Mouse (Mus musculus) kidney, adult 2 months (tissue): ENCODE measurements at regions not wholly inside any gene's neighbourhood (a gene's known extent, or its start where the extent isn't known, plus 50 kb on each side); places are given as distances from the start of the nearest gene placed in this dataset.

Source experiments
- CTCF ChIP-seq: fragments of 200-500 bp; conservative IDR thresholded peaks from 2 replicates; pipeline ENCODE4 v1.5.1; 2011; ENCODE audit warnings: low read depth, mild to moderate bottlenecking, control low read depth, low read length, moderate library complexity, mixed read lengths; ENCODE audit not compliant: insufficient read depth, insufficient read length
- POLR2A ChIP-seq: fragments of 200-500 bp; IDR thresholded peaks from one replicate; pipeline ENCODE4 v1.6.1; 2011; ENCODE audit warnings: low read depth, low read length, control low read depth

DNA sequence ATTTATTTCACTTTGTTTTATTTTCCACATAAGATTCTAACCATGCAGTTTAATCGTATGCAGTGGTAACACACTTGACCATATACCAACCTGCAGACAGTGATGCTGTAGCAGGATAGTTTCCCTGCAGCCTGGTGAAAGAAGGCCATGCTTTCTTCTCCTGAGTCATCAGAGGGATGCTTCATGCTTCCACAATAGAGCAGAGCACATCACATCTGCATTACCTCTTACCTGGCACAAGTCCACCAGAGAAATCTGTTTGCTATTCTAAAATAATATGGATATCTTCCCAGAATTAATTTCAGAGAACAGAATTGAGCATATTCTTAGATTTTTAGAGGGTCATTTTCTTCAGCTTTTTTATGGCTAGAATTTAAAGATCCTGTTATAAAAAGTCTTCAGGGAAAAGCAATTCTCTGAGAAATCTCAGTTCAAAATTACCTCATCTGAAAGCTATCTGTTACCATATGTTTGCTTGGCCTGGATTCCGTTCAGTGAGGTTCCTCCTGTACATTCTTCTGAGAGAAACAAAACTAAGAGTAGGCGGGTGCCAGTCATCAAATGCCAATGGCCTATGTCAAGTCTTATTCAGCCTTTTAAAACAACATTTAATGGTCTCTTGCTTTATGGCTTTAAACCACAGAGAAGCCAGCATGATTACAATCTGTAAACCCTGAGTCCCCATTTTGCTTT is 87.3 kb upstream of the Arsj start:
- TF ChIP-seq CTCF (no peak), POLR2A (no peak)
